Mouse (Mus musculus) cerebellum, adult (tissue): ENCODE results near the gene Cpe.

Source experiments
- ATAC-seq: cut with Nextera tagmentation; 2 replicates; pipeline ENCODE4 v1.9.2; 2017; ENCODE audit warnings: mild to moderate bottlenecking, moderate library complexity, mixed read lengths; ENCODE audit not compliant: insufficient number of reproducible peaks, low FRiP score, low TSS enrichment

Gene Cpe

DNA sequence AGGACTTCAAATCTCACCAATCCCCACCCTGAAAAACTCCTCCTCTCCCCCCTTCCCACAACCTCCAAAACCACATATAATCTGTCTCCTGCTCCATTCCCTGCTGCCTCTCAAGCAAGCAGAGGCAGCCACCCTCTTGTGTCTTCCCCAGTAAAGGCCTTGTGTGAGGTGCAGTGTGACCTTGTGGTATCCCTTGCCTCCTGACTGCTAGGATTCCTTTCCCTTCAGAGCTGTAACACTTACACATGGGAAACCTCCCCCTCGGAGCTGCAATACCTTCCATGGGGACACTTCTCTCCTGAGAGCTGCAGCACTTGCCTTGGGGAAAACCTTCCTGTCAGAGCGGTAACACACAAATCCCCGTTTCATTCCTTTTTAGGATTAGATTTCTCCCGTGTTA lies 96.5 kb downstream of the Cpe start:
- ATAC-seq, result no peak

DNA sequence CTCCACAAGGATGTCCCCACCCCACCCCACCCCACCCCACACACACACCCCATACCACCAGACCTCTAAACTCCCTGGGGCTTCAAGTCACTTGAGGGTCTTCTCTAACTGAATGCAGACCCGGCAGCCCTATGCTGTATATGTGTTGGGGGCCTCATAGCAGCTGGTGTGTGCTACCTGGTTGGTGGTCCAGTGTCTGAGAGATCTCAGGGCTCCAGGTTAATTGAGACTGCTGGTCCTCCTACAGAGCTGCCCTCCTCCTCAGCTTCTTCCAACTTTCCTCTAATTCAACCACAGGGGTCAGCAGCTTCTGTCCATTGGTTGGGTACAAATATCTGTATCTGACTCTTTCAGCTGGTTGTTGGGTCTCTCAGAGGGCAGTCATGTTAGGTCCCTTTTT lies 102.4 kb downstream of the Cpe start:
- ATAC-seq, result no peak

DNA sequence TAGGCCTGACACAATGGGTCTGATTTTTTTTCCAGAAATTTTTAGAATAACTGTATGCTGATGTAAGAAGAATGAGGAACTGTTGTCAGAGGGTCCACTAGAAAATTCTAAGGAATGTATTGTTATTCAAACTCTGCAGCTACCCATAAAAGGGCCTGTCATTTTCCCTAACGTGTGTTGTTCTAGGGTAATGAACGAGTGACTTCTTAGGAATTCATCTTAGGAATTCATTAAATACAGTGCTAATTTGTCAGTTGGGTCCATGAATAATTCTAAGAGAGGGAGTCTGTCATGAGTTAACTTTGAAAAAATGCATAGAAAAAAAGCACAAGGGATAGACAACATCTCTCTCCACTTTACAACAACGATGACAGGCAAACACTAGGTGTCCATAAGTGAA lies 110.0 kb downstream of the Cpe start:
- ATAC-seq, result no peak

GRCm38 (mm10) chr8:64578221-64578620 lies 114.6 kb downstream of the Cpe start:
- no peak for ATAC-seq

GRCm38 (mm10) chr8:64575001-64575400 lies 117.9 kb downstream of the Cpe start:
- no peak for ATAC-seq

DNA sequence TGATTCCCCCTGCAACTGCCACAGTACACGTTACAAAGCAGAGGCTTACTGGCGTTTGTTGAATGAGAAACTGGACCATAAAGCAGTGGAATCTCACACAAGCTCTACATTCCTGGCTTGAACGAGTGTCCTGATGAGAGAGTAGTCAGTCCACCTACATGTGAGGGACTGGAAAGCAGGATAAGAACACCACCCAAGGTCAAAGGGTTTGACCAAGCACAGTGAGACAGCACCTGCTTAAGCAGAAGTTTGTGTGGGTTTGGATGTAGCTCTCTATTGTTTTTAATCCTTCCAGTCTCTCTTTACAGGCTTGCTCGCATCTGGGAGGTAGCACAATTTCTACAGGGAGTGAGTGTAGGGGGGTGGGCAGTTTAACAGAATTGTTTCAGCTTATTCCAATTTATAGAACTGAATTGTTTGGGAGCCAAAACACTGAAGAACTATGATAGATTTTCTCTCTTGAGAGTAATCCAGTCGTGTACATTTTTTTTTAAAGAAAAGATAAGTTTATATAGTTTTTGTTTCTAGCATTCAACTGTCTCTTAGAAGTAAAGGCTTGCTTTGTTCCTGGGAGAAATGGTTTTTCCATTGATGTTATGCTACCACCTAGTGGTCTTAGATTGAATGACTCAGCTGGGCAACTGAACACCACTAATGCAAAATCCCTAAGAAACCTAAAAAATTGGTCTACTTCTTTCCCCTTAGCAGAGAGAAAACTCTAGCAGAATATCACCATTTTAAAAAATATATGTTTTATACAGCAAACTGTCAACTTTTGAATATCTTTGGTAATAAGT lies 144.6 kb downstream of the Cpe start:
- no peak for ATAC-seq

DNA sequence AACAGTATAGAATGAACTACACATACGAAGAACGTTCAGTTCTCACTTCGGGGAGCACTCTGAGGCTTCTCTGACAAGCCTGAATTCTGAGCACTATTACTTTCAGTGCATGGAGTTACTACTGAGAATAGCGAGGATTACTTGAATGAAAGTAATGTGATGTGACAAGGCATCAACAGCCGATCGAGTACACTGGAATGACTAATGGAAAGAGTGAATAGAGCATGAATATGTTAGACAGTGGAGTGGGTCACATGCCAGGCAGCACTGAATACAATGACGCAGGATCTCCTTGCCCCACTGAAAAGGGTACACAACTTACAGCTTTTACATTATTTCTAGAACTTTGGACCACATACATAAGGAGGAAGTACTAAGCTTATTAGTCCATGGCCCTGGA lies 149.4 kb downstream of the Cpe start:
- no peak for ATAC-seq
